Mouse (Mus musculus): Measurements from ENCODE around the gene Kmt5a. TPM values are rescaled to one million over a fixed set of nuclear protein-coding genes. Genes with fewer than 3 reads are reported as not detected.
A peak's percentile ranks its signal among the peaks of the same experiment; 100 is the strongest.

The Kmt5a gene
- polyA plus RNA-seq, 1 experiment = 58.0 TPM

DNA sequence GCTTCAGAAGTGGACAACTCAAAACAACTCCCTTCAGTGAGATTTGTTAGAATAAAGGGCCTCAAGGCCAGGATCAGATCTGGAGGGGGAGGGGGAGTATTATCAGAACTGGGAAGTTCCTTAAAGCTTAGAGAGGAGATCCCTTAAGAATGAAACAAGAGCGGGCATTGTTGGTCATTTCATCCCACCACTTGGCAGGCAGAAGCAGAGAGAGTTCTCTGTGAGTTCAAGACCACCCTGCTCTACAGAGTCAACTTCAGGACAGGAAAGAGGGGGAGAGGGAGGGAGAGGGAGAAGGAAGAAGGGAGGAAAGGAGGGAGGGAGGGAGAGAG is 39.1 kb downstream of the Kmt5a start:
- Histone ChIP-seq H3K4me2 (ENCODE audit: low read depth) (peak overlapping the region; percentile 78), H3K79me2 (ENCODE audit: control insufficient read depth, insufficient read depth) (no peaks in the 10 kb centered on the region), H3K36me3 (ENCODE audit: control insufficient read depth, insufficient read depth) (no peaks in the 10 kb centered on the region), H3ac (ENCODE audit: control insufficient read depth, insufficient read length) (no peak overlapping the region), H3K4me3 (peak overlapping the region; percentile 57), H3K27me3 (ENCODE audit: control insufficient read depth, insufficient read depth, insufficient read length) (no peaks in the 10 kb centered on the region)
- TF ChIP-seq CEBPB (IDR thresholded peaks at IDR 0.05; ENCODE audit: insufficient read depth, poor library complexity, severe bottlenecking) = no peak
- no peak for TF ChIP-seq SRF (IDR thresholded peaks at IDR 0.05; ENCODE audit: control insufficient read depth, insufficient read length, low read depth)
- TF ChIP-seq MYOG (IDR thresholded peaks at IDR 0.05; ENCODE audit: control insufficient read depth in 1 of 3, insufficient read depth in 1 of 3, insufficient read length in 2 of 3, low read depth in 2 of 3) = no peak
- no peak for TF ChIP-seq TCF12 (IDR thresholded peaks at IDR 0.05; ENCODE audit: insufficient read depth, poor library complexity, severe bottlenecking)
- TF ChIP-seq MYOD1 (IDR thresholded peaks at IDR 0.05; ENCODE audit: control insufficient read depth in 1 of 3, insufficient read length in 2 of 3, low read depth in 2 of 3) = no peak
- TF ChIP-seq E2F4 (IDR thresholded peaks at IDR 0.05; ENCODE audit: insufficient read depth) = no peak
- TF ChIP-seq REST (IDR thresholded peaks at IDR 0.05; ENCODE audit: insufficient read depth, insufficient read length) = no peak
- TF ChIP-seq USF1 (IDR thresholded peaks at IDR 0.05; ENCODE audit: low read depth) = no peak
- TF ChIP-seq POLR2AphosphoS2 (IDR thresholded peaks at IDR 0.05; ENCODE audit: insufficient read length, low read depth) = no peak
- no peak for TF ChIP-seq MAX (IDR thresholded peaks at IDR 0.05; ENCODE audit: low read depth)
- TF ChIP-seq TCF3 (IDR thresholded peaks at IDR 0.05; ENCODE audit: insufficient read length, low read depth) = no peak
- no peak for TF ChIP-seq POLR2A (IDR thresholded peaks at IDR 0.05; ENCODE audit: insufficient read length, low read depth)

DNA sequence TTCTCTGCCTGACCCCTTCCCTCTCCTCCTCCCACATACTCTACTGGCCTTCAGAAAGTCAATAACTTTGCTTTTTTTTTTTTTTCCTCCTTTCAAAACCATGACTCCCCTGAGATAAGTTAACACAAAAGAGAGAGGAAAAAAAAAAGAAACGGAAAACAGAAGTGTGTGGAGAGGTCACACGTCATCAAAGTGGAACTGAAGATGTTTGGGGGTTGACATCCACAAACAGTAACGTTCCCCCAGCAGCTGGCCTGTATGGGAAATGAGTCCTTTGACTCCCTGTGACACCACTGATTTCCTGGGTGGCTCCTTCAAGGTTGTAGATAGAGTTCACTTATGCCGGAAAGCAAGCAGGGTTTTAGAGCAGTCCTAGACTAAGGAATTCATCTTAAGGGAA is 40.4 kb downstream of the Kmt5a start:
- Histone ChIP-seq H3K79me2 (ENCODE audit: control insufficient read depth, insufficient read depth) (peaks cover 6% of the 10 kb centered on the region), H3K4me3 (no peak overlapping the region), H3K27me3 (ENCODE audit: control insufficient read depth, insufficient read depth, insufficient read length) (no peaks in the 10 kb centered on the region), H3ac (ENCODE audit: control insufficient read depth, insufficient read length) (no peak overlapping the region), H3K36me3 (ENCODE audit: control insufficient read depth, insufficient read depth) (no peaks in the 10 kb centered on the region), H3K4me2 (ENCODE audit: low read depth) (no peak overlapping the region)
- no peak for TF ChIP-seq MYOD1 (IDR thresholded peaks at IDR 0.05; ENCODE audit: control insufficient read depth in 1 of 3, insufficient read length in 2 of 3, low read depth in 2 of 3)
- TF ChIP-seq POLR2AphosphoS2 (IDR thresholded peaks at IDR 0.05; ENCODE audit: insufficient read length, low read depth) = no peak
- TF ChIP-seq TCF3 (IDR thresholded peaks at IDR 0.05; ENCODE audit: insufficient read length, low read depth) = no peak
- TF ChIP-seq MYOG (IDR thresholded peaks at IDR 0.05; ENCODE audit: control insufficient read depth in 1 of 3, insufficient read depth in 1 of 3, insufficient read length in 2 of 3, low read depth in 2 of 3) = no peak
- TF ChIP-seq SRF (IDR thresholded peaks at IDR 0.05; ENCODE audit: control insufficient read depth, insufficient read length, low read depth) = no peak
- no peak for TF ChIP-seq REST (IDR thresholded peaks at IDR 0.05; ENCODE audit: insufficient read depth, insufficient read length)
- no peak for TF ChIP-seq E2F4 (IDR thresholded peaks at IDR 0.05; ENCODE audit: insufficient read depth)
- no peak for TF ChIP-seq USF1 (IDR thresholded peaks at IDR 0.05; ENCODE audit: low read depth)
- TF ChIP-seq MAX (IDR thresholded peaks at IDR 0.05; ENCODE audit: low read depth) = no peak
- TF ChIP-seq POLR2A (IDR thresholded peaks at IDR 0.05; ENCODE audit: insufficient read length, low read depth) = no peak
- no peak for TF ChIP-seq TCF12 (IDR thresholded peaks at IDR 0.05; ENCODE audit: insufficient read depth, poor library complexity, severe bottlenecking)
- no peak for TF ChIP-seq CEBPB (IDR thresholded peaks at IDR 0.05; ENCODE audit: insufficient read depth, poor library complexity, severe bottlenecking)

DNA sequence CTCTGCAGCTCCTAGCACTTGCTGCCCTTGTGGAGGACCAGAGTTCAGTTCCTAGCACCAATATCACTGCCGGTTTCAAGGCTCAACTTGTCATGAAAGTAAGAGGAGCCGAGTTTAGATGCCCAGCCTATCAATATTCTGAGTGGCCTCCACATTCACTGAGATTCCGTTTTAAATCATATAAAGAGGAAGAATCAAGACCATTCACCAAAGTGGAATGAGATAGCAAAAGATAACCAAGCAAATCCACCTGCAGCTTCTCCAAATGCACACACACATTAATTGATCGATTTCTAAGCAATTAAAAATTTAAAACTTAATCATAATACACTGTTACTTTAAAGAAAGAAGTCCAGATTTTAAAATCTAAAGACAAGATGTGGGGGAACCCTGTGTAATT is 42.0 kb downstream of the Kmt5a start:
- Histone ChIP-seq H3K4me2 (ENCODE audit: low read depth) (peak overlapping the region; percentile 82), H3ac (ENCODE audit: control insufficient read depth, insufficient read length) (no peak overlapping the region), H3K27me3 (ENCODE audit: control insufficient read depth, insufficient read depth, insufficient read length) (no peaks in the 10 kb centered on the region), H3K79me2 (ENCODE audit: control insufficient read depth, insufficient read depth) (peaks cover 6% of the 10 kb centered on the region), H3K4me3 (peak overlapping the region; percentile 93), H3K36me3 (ENCODE audit: control insufficient read depth, insufficient read depth) (no peaks in the 10 kb centered on the region)
- TF ChIP-seq TCF12 (IDR thresholded peaks at IDR 0.05; ENCODE audit: insufficient read depth, poor library complexity, severe bottlenecking) (no peak), USF1 (IDR thresholded peaks at IDR 0.05; ENCODE audit: low read depth) (no peak), E2F4 (IDR thresholded peaks at IDR 0.05; ENCODE audit: insufficient read depth) (no peak), CEBPB (IDR thresholded peaks at IDR 0.05; ENCODE audit: insufficient read depth, poor library complexity, severe bottlenecking) (no peak), SRF (IDR thresholded peaks at IDR 0.05; ENCODE audit: control insufficient read depth, insufficient read length, low read depth) (no peak), POLR2A (IDR thresholded peaks at IDR 0.05; ENCODE audit: insufficient read length, low read depth) (no peak), REST (IDR thresholded peaks at IDR 0.05; ENCODE audit: insufficient read depth, insufficient read length) (no peak), MYOG (IDR thresholded peaks at IDR 0.05; ENCODE audit: control insufficient read depth in 1 of 3, insufficient read depth in 1 of 3, insufficient read length in 2 of 3, low read depth in 2 of 3) (no peak)

DNA sequence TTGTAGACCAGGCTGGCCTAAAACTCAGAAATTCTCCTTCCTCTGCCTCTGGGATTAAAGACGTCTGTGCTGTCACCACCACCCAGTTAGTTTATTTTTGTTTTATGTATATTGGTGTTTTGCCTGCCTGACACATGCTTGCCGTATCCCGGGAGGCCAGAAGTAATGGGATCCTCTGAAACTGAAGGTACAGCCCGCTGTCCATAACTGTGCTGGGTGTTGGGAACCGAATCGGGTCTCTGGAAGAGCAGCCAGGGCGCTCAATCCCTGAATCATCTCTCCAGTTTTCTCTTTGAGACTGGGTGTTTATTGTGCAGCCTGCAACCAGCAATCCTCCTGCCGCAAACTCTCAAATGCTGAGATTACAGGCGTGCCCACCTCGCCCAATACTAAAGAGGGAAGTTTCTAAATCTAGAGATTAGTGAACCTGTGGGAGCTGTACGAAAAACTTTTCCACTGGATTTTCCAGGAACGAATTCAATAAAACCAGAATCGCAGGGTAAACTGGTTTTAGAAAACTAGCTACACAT is 42.8 kb downstream of the Kmt5a start:
- TF ChIP-seq MAX (IDR thresholded peaks at IDR 0.05; ENCODE audit: low read depth) (no peak), POLR2AphosphoS2 (IDR thresholded peaks at IDR 0.05; ENCODE audit: insufficient read length, low read depth) (no peak), TCF3 (IDR thresholded peaks at IDR 0.05; ENCODE audit: insufficient read length, low read depth) (no peak), SRF (IDR thresholded peaks at IDR 0.05; ENCODE audit: control insufficient read depth, insufficient read length, low read depth) (no peak), MYOG (IDR thresholded peaks at IDR 0.05; ENCODE audit: control insufficient read depth in 1 of 3, insufficient read depth in 1 of 3, insufficient read length in 2 of 3, low read depth in 2 of 3) (no peak), TCF12 (IDR thresholded peaks at IDR 0.05; ENCODE audit: insufficient read depth, poor library complexity, severe bottlenecking) (no peak), USF1 (IDR thresholded peaks at IDR 0.05; ENCODE audit: low read depth) (no peak), MYOD1 (IDR thresholded peaks at IDR 0.05; ENCODE audit: control insufficient read depth in 1 of 3, insufficient read length in 2 of 3, low read depth in 2 of 3) (no peak), POLR2A (IDR thresholded peaks at IDR 0.05; ENCODE audit: insufficient read length, low read depth) (no peak), REST (IDR thresholded peaks at IDR 0.05; ENCODE audit: insufficient read depth, insufficient read length) (no peak), E2F4 (IDR thresholded peaks at IDR 0.05; ENCODE audit: insufficient read depth) (no peak)
- no peaks in the 10 kb centered on the region for H3K36me3 ChIP-seq (ENCODE audit: control insufficient read depth, insufficient read depth)

More for the DNA sequence above, 42.8 kb downstream of the Kmt5a start:
- H3ac ChIP-seq (ENCODE audit: control insufficient read depth, insufficient read length) = peak overlapping the region; percentile 31
- peak overlapping the region; percentile 82 for H3K4me2 ChIP-seq (ENCODE audit: low read depth)
- peak overlapping the region; percentile 93 for H3K4me3 ChIP-seq
- no peaks in the 10 kb centered on the region for H3K27me3 ChIP-seq (ENCODE audit: control insufficient read depth, insufficient read depth, insufficient read length)
- H3K79me2 ChIP-seq (ENCODE audit: control insufficient read depth, insufficient read depth) = peaks cover 6% of the 10 kb centered on the region
